Mouse (Mus musculus): ENCODE measurements around the gene Tmem132b.

Tmem132b gene

GRCm38 (mm10) chr5:125772756-125773155, 241.2 kb downstream of the Tmem132b start:
- DNase-seq (ENCODE audit: low spot score) = no peak

GRCm38 (mm10) chr5:125780332-125780731, 248.8 kb downstream of the Tmem132b start:
- DNase-seq (ENCODE audit: low spot score) = no peak

DNA sequence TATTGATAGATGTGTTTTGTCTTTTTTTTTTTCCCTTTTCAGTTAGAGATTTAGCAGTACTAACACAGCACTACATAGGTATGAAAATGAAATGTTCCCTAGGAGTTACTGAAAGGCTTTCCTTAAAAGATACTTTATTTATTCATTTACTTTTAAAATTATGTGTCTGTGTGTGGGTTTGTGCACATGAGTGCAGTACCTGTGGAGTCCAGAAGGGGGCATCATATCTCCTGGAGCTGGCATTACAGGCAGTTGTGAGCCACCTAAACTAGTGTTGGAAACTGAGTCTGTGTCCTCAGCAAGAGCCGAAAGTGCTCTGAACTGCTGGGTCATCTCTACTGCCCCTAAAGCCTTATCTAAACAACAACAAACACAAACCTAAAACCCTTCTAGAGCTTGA, 261.1 kb downstream of the Tmem132b start:
- DNase-seq (ENCODE audit: low spot score) = no peak

GRCm38 (mm10) chr5:125794318-125794717, 262.7 kb downstream of the Tmem132b start:
- no peak for DNase-seq (ENCODE audit: low spot score)

DNA sequence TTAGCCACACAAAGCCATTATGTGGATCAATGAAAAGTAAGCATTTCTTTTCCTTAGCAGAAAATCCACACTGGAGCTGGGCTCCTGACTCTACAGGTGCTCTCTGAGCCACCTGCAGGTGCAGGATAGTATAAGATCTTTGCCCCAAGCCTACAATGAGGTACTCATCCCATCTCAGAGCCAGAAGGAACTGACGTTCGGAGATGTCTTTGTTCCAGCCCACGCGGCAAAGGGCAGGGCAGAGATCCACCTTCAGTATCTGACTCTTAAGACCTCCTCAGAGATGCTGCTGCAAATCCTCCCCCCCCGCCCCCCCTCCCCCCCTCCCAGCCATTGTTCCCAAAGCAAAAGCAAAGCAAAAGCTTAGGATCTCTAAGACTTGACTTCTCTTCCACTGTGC, 268.0 kb downstream of the Tmem132b start:
- DNase-seq (ENCODE audit: low spot score) = no peak

DNA sequence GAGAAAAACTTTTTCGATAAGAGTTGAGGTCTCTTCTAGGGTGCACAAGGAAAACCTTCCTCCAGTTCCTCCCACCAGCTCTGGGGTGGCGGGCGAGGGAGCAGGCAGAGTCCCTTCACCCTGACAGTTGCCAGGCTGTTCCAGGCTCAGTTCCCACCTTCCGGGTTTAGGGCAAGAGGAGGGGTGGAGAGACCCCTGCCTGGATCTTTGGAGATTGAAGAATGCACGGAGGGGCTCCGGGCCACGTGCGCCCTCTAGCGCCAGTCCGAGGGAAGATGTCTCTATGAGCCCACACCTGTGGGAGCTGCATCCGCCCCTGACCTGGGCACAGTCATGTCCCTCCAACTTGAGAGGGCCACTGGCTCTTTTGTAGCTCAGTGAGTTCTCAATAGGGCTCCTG, 268.5 kb downstream of the Tmem132b start:
- no peak for DNase-seq (ENCODE audit: low spot score)

DNA sequence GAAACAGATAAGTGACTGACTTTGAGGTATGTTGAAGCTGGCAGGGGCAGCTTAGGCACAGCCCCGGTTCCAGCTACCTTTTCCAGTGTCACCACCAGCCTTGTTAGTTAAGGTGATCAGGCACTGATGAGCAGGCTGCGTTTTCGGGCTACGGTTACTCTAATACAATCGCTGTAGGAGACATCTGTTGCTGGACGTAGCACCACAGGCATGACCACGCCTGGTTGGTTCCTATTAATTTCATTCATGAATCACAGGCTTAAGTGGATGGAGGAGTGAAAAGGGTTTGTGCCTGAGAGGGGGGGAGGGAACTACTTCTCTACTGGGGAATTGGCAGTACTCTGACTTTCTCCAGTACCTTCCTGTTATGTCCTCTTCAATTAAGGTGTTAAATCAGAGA, 271.2 kb downstream of the Tmem132b start:
- no peak for DNase-seq (ENCODE audit: low spot score)

DNA sequence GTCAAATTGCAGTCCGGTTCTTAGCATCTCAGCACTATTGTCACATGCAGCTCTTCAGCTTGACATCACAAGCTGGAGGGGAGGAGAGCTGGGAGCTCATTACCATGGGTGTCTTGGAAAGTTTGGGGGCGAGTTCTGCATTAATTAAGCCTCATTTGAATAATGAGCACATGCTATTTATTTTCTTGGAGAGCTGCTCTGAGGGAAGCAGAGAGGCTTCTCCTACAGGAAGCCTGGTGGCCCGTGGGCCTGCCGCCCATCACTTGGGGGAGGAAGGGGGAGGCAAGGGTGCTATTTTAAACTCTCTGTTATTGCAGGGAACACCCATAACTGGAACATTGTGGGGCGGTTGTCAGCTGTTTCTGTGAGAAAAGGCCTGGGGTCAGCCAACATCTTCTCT, 273.8 kb downstream of the Tmem132b start:
- no peak for DNase-seq (ENCODE audit: low spot score)

DNA sequence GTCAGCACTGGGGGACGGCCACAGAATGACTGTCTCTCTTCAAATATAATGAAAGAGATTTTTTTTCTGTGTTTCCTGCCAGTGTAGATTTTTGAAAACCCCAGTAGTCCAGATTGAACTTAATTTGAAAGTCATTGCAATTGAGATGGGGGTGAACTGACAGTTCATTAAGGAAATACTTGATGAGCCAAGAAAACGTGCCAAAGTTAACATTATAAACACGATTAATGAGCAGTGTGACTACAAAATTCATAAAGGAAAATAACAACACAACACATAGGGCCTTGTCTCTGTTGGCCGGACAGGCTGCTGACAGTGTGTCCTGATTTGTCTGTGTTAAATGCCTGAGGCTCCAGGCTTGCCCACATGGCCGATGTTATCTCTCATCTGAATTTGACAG, 276.3 kb downstream of the Tmem132b start:
- DNase-seq (ENCODE audit: low spot score) = no peak

- no peak for DNase-seq (ENCODE audit: low spot score)
Observed at GRCm38 (mm10) chr5:125829342-125829741, 297.8 kb downstream of the Tmem132b start.

- DNase-seq (ENCODE audit: low spot score) = no peak
Observed at GRCm38 (mm10) chr5:125835890-125836289, 304.3 kb downstream of the Tmem132b start.

- DNase-seq (ENCODE audit: low spot score) = no peak
Observed at GRCm38 (mm10) chr5:125836761-125837160, 305.2 kb downstream of the Tmem132b start.
